Mouse (Mus musculus) embryonic fibroblast, embryonic 13.5 days (primary cell): ENCODE results near the gene Il20rb.

Experiments
- CTCF ChIP-seq: IDR thresholded peaks from 2 replicates; pipeline ENCODE4 v1.5.1; 2011; ENCODE audit warnings: mild to moderate bottlenecking, control low read depth, low read length, moderate library complexity, borderline replicate concordance; ENCODE audit not compliant: insufficient read depth
- POLR2A ChIP-seq: IDR thresholded peaks from 2 replicates; pipeline ENCODE4 v1.6.1; 2011; ENCODE audit warnings: low read depth, mild to moderate bottlenecking, control low read depth, low read length, moderate library complexity

DNA sequence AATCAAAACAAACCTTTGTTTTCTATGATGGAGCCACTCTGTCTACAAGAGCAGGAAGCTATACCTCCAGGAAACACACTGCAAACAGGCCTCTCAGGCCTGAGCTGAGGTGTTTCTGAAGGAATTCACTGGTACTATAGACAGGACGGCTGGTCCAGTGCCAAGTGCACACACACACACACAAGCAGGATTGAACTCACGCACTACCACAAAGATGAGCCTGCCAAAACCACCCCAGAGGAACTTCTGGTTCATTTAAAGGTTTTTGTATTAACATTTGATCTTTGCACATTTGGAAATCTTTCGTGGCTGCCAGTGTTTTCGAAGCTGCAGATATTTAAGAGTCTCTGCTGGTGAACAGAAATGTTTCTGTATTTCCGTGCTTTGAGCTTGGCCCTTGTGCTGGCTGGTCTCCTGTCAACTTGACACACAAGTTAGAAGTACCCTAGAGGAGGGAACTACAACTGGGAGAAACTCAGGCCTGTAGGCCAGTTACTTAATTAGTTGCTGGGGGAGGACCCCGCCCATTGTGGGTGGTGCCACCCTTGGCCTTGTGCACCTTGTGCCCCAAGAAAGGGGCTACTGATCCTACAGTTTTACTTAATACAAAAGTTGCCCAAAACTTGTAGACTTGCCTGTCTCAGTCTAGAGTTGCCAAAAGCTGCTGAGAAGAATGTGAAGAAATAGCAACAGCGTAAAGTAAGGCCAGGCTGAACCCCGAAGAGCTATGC, 49.6 kb downstream of the Il20rb start:
- no peak for TF ChIP-seq CTCF
- TF ChIP-seq POLR2A = no peak
